Mouse (Mus musculus): Measurements from ENCODE around the gene Sh2b2.
"Not testable (repeated sequence)": the region's sequence is repeated elsewhere in the genome, so short reads cannot be mapped to it uniquely, and the experiment has no call there.

Sh2b2 gene

DNA sequence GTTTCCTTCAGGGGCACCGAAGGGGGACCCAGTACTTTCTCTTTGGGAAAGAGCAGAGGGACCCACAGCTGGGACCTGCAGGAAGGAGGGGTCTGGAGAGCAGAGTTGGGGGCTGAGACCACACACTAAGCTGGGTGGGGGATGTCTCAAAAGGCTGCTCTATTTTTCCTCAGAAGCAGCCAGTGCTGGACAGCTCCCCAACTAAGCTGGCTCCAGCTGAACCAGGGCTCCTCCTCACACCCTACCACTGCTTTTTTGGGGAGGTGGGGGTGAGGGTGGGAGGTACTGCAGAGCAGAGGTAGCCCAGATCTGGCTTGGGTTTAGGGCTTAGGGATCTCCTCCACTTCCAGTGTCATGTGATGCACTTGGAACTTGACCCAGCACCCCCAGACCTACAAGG is 6.0 kb downstream of the Sh2b2 start:
- DNase-seq (ENCODE audit: low spot score in 2 of 2): no peak

DNA sequence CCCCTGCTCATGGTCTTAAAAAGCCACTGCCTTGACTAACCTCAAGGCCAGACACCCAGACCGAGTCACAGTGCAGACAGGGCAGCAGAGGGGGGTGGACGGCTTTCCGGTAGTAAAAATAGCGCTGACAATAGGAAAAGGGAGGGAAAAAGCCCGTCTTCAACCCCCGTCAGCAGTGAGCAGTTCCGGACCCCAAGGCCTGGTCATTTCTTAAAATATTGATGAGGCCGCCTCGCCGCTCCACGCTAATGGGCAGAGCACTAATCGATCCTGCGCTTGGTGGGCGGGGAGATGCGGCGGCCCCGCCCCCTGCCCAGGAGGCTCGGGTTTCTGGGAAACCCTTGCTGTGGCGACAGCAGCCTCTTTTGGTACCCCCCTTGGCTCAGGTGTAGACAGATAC is 8.7 kb downstream of the Sh2b2 start:
- no peak for DNase-seq (ENCODE audit: low spot score in 2 of 2)

DNA sequence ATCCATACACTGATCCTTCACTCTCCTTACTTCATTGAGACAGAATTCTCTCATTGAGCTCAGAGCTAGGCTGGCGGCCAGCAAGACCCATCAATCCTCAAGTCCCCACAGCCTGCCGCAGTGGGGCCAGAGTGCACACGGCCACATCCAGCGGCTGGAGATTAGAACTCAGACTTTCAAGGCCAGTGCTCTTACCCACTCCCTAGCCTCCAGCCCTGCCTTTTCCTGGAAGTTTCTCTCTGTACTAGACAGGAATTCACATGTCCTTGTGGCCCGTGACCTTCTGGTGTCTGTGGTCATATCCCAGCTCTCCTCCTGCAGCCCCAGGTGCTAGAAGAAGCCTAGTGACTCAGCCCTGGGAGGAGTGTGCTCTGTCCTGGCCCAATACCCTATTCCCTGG is 9.7 kb downstream of the Sh2b2 start:
- no peak for DNase-seq (ENCODE audit: low spot score in 2 of 2)

DNA sequence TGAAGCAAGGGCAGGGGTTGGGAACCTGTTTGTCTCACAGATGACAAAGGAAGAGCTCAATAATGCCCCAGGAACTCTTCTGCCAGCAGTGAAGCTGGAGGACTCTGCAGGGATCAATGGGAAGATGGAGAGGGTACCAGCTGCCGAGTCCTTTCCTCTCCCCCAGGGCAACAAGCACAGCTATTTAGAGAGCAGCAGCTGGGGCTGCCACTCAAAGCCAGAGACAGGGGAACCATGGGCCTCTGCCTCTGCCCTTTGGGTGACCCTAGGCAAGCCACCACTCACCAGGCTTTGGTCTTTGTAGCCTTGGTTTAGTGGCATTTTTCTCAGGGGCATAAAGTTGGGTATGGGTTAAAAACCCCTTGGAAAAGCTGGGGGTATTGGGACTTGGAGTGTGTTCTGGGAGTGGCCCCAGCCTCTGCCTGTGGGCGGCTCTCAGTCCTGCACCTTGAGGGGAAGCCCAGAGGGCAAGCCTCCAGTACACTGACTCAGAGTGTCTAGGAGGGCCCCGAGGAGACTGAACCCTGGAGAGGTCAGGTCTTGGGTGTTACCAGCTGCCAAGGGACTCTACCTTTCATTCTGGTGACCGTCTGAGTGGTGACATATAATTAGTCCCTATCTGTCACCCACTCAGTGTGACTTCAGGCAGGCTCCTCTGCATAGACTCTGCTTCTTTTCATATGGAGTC is 15.9 kb downstream of the Sh2b2 start:
- DNase-seq (ENCODE audit: low spot score in 2 of 2): no peak

DNA sequence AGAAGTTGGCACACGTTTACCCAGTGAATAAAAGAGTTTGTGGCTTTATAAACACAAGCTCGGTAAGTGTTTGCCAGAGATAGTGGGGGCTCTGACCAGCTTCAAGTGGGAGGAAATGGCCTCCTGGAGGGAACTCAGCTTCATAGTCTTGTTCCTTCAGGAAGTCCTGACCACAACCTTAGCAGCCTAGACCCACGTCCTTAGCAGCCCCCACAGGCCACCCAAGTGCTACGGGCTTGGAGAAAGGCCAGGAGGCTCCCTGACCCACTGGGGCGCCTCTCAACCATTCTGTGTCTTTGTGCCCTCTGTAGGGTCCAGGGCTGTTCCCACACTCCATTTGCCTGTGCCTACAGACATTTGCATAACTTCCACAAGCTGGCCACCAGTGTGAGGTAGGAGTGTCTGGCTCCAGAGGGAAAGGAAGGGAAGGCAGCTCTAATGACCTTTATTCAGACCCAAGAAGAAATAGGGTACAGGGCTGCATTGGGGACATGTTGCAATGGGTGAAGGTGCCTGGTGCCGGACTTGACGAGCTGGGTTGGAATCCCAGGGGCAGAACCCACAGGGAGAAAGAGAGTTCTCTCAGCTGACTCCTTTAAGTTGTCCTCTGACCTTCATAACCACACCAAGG is 20.0 kb downstream of the Sh2b2 start:
- no peak for DNase-seq (ENCODE audit: low spot score in 2 of 2)

DNA sequence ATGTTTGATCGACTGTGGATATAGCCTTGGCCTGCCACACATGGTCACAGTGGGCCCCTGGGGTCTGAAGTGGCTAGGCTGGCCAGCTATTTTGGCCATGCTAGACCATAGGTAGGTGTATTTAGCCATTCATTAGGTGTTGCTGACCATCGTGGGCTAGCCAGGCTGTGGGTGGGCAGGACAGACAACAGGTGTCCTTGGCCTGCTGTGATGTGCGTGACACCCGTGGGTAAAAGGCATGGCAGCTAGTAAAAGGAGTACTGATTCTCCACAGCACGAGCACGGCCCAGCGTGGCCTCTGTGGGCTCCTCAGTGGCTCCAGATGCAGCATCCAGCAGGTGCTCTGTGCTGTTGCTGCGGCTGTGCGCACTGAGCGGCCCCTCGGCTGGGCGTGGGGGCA is 27.8 kb downstream of the Sh2b2 start:
- DNase-seq (ENCODE audit: low spot score in 2 of 2): no peak

DNA sequence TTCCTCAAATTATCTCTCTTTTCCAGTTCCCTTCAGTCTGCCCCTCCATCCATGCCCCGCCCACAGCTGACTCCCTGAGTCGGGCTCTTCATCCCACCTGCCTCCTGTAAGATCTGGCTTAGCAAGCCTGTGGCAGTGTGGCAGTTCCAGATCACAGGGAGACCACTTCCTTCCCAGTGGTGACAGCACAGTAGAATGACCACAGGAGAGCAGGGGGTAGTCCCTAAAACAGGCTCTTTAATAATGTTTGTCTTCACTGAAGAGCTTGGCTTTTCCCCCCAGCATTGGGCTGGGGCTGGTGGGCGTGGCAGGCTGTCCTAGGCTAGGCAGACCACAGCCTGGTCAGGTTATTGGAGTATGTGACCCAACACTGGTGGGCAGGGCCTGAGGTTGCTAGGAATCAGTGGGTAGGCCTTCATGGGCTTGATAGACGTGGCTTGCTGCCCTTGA is 28.4 kb downstream of the Sh2b2 start:
- DNase-seq (ENCODE audit: low spot score in 2 of 2): no peak

DNA sequence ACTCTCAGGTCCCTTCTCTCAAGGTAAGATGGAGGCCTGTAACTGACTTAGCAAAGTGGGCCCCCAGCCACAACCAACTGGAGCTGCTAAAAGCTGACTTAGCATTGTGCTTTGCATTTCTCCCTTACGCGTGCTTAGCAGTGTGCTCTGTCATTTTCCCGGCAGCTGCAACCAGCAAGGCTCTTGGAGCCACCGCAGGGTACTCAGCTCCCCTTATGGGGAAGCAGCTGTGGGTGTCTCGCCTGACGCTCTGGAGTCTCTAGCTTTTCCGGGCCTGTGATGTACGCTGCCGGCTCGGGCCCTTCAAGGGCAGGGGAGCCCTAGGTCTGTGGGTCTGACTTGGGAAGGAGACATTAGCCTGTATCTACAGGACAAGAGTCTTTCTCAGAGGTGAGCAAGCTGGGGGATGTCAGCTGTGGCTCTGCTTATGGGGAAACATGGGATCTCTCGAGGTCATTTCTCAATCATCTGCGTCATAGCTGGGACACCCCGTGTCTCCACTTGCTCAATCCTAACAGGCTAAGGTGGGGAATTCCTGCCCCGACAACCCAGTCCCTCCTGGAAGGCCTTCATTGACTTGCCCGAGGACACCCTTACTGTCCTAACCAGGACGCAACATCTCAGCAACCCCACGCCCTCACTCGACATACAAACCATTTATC is 29.2 kb downstream of the Sh2b2 start:
- no peak for DNase-seq (ENCODE audit: low spot score in 2 of 2)

DNA sequence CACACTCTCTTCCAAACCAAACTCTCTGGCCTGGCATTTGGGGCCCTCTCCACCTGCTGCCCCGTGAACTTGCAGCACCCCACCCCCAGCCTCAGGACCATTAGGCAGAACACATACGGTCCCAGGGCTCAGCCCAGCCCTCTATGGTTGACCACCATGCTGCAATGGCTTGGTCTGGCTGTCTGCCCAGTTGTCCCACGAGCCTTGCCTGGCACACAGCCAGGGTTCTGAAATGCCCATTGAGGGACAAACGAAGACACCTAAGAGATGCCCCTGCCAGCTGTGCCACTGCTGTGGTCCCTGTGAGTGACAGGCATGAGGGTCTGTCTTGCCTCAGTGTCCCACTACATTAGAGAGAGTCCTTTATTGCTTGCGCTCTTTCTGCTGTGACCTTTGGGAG is 30.4 kb downstream of the Sh2b2 start:
- no peak for DNase-seq (ENCODE audit: low spot score in 2 of 2)

DNA sequence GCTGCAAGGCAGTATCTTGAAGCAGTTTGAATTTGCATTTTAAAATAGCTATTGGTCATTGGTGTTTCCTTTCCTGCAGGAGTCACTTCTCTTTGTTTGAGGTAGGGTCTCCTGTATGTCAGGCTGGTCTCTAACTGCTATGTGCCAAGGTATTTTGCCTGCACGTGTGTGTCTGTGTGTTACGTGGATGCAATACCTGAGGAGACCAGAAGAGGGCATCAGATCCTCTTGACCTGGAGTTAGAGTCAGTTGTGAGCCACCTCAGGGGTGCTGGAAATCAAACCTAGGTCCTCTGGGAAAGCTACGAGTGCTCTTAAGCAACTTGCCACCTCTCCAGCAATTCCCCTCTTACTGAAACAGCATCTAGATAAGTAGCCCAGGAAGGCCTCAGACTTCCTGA is 31.1 kb downstream of the Sh2b2 start:
- DNase-seq (ENCODE audit: low spot score in 2 of 2): no peak

DNA sequence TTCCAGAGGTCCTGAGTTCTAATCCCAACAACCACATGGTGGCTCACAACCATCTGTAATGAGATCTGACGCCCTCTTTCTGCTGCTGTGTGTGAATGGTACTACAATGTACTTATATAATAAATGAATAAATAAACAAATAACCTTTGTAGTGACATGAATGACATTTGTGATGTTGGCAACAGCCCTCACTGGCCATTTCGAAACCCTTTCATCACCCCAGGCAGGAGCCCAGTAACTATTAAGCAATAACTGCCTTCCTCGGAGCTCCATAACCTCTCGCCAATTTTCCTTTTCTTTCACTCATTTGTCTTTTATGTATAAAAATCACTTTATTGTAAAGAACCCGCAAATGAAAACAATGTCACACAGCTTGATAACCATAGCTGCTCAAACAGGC is 32.6 kb downstream of the Sh2b2 start:
- no peak for DNase-seq (ENCODE audit: low spot score in 2 of 2)

DNA sequence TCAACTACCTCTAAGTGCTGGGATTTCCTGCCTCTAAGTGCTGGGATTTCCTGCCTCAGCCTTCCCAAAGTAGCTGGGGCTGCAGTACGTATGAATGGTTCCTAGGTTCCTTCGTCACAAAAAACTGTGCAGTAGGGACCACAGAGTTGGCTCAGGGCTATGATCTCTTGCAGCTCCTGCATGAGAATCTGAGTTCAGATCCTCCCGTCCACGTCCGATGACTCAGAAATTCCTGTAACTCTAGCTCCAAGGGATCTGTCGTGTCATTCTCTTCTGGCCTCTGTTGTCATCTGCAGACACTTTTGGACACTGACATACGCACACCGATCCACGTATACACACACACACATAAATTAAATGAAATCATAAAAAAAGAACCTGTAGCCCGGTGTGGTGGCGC is 33.6 kb downstream of the Sh2b2 start:
- no peak for DNase-seq (ENCODE audit: low spot score in 2 of 2)

DNA sequence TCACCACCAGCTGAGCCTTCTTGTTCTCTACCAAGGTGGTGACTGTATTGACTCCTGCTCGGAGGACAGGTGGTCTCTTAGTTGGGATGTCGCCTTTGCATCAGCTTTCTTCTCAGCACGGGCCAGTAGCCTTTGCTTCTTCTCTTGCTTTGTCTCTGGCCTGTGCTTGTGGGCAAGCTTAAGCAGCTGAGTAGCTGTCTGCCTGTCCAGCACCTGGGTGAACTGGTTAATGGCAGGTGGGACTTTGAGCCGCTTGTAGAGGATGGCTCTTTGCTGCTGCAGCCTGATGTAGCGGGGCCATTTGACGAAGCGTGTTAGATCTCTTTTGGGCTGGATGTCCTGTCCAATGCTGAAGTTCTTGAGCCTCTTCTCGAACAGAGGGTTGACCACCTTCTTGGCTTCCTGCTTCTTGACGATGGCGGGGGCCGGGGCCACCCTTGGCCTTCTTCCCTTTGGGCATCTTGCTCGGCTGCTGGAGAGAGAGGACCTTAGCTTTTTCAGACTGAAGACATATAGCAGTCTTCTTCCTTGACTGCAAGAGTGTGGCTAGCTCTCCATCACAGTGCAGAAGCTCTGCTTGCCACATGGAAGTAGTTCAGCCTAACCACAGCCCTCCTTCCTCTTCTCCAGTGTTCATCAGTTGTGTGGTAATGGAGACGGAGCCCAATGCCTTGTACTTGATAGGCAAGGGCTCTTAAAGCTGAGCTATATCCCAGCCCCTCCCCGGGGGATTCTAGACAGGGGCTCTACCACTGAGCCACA is 34.8 kb downstream of the Sh2b2 start:
- DNase-seq (ENCODE audit: low spot score in 2 of 2): not testable (repeated sequence)

DNA sequence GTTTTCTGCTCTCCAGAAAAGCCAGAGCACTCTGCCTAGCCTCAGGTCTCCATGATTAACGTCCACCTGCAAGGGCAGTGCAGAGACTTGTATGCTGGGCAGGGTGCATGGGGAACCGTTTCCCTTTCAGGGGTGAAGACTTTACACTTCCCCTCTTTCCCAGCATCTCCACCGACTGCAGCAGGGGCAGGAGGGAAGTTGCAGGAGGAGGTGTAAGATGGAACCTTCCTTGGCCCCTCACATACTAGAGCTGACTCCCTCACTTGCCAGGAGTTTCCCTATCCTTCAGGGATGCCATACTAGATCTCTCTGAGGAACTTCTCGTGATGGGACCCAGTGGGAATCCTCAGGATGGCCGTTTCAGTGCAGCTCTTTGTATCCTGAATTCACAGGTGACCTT is 35.8 kb downstream of the Sh2b2 start:
- no peak for DNase-seq (ENCODE audit: low spot score in 2 of 2)

DNA sequence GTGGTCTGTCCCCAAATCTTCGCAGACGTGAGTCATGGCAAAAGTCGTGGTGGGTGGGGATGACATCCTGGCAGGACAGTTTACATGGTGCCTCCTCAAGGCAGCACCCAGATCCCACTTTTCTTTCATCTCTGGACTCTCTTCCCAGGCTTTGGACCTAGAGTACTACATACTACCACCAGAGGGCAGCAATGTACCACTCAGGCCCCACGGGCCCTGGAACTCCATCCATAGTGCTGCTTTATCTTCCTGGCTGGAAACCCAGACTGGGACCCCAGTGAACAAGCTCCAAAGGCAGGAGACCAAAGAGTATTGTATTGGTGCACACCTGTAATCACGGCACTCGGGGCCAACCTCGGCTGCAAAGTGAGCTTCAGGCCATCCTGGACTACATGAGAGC is 44.5 kb downstream of the Sh2b2 start:
- DNase-seq (ENCODE audit: low spot score in 2 of 2): peak; percentile 36 to 47

DNA sequence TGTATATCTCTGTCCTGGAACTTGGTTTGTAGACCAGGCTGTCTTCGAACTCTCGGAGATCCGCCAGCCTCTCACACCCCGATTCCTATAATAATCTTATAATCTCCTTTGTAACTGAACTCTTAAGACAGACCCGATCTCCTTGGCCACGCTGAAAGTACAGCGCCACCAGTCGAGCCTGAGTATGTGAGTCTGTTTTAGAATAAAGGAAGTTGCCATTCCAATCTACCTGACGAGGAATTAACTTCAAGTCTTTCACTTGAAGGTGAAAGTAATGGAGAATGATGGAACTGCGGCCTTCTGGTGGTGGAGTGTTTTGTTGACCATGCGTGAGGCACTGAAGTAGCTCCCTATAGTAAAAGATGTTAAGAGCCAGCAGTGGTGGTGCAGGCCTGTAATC is 46.8 kb downstream of the Sh2b2 start:
- no peak for DNase-seq (ENCODE audit: low spot score in 2 of 2)

DNA sequence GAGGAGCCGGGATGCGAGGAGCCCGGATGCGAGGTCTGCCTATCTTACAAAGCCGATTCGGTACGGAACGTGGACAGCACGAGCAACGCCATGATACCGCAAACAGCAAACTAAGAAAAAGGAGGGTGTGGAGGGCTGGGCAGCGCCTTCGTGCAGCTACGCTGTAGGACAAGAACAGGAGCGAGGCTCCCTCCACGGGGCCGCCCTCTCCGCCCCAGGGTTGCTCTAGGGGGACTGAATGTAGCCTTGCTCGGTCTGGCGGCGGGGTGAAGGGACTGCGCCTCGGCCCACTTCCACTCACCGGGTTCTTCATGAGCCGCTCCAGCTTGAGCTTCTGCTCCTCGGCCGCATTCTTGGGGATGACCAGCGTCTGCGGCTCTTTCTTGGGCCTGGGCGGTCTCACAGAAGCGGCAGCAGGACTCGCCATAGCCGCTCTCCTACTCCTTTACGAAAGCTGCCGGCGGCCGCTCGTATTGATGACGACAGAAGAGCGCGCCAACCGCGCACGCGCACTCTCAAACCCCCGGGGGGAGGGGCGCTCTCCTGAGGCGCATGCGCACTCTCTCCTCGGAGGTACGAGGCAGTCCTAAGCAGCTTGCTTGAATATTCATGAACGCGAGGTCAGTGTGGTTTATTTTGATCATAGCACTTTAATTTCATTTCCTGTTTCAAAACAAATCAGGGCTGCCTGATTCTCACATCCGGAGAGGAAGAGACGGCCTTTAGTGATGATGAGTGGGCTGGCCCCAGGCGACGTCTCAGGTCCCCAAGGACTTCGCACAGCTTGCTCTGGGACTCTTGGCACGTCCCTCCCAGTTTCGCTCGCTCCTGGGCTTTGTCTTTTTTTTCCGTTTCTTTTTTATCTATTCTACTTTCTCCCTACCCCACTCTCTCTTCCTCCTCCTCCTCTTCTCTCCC is 47.6 kb downstream of the Sh2b2 start, which contains the start of gene Prkrip1:
Prkrip1 (minus strand) TSS at position 490 of the 918 bp plus-strand sequence.
- peak; percentile 85 to 91 for DNase-seq (ENCODE audit: low spot score in 2 of 2)

DNA sequence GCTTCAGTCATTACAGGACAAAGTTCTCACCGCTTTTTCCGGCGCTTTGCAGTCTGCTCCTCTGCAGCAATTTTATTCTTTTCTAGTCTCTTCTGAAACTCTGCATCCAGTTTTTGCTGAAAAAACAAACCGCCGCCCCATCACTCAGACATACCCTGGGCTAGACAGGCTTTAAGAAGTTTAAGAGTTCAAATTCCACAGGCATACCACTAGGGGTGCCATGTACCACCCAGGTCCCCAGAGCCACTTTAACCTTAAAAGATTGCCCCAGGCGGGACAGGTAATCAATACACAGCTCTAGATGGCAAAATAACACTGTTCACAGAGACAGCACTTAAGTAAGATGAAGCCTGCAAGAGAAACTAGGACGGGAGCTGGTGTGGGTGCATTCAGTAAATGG is 54.5 kb downstream of the Sh2b2 start:
- no peak for DNase-seq (ENCODE audit: low spot score in 2 of 2)

DNA sequence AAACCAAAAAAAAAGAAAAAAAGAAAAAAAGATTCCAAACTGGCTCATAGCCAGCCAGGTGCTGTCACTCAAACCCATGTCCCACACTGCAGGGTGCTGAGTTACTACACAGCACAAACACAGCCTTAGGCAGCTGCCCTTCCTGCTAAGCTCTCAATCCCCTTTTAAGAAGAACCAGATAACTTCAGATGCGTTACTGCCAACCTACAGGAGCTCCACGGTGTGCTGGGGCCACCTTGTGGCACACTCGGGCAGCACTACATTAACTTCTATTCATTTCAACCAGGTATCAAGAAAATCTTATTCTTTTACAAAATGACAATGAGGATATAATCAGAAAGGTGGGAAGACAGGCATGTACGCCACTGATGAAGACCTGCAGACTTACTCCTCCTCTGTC is 59.6 kb downstream of the Sh2b2 start:
- peak in 1 of 2 experiments; percentile 55 for DNase-seq (ENCODE audit: low spot score in 2 of 2)

DNA sequence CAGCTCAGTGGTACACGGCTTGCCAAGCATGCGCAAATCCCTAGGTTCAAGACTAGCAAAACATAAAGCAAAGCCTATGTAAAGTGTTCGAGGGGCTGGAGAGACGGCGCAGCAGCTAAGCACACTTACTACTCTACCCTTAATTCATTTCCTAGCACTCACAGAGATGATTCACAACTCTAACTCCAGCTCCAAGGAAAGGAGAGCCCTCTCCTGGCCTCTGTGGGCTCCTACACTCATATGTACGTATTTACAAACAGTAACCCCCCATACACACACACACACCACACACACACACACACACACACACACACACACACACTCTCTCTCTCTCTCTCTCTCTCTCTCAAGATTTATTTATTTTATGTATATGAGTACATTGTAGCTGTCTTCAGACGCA is 62.6 kb downstream of the Sh2b2 start:
- DNase-seq (ENCODE audit: low spot score in 2 of 2): no peak

DNA sequence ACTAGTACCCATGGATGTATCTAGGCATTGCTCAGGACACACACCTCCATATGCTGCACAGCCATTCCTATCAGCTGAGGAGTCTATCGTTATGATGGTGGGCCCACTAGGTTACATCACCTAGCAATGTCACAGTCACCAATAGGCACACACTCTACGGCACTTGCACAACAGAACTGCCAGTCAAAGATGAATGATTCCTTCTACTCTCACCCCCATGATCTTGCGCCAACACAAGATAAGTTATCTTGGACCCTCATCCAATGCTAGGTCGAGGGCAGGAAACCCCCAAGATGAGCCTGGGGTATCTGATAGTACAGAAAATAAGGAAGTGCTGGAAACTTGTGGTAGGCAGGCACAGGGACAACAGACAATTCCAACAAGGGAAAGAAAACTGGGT is 63.5 kb downstream of the Sh2b2 start:
- DNase-seq (ENCODE audit: low spot score in 2 of 2): no peak
